Mouse (Mus musculus): Measurements from ENCODE around the gene Rufy3. TPM values are rescaled to one million over a fixed set of nuclear protein-coding genes. Genes with fewer than 3 reads are reported as not detected.

Gene Rufy3
- total RNA-seq, 2 experiments from 2014 or later, result 169 TPM

DNA sequence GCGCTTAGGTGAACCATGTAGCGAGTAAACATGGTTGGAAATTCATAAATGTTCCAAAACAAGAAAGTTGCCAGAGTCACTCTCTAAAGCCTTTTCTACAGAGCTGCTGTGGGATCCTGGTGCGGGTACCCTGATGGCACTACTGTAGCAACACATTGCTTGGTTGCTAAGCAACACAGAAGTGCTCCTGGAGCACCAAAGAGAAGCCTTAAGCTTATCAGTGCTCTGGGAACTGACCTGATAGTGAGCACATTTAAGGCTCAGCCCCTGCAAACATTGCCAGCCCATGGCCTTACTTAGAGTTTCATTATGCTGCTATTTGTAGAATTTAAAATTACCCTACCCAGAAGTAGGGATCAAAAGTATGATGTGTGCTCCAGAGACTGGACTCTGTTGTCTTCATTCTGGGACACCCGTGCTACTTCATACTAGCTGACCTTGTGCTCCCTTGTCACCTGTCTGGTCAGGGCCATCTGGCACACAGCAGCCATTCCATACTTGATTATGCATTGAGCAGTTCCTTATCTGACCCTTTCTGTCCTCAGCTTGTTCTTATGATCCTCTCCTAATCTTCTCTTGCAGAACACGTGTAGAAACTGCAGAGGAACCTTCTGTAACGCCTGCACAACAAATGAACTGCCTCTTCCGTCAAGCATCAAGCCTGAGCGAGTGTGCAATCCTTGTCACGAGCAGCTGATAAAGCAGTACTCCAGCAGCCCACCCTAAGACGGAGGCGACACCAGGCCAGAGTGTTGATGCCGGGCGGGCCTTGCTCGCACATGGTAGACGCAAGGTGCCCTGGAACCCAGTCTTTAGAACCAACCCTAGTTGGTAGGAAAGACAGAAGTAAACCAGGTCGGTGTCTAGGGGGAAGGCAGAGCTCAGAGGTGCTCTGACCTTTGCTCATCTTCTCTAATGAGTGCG is 84.7 kb downstream of the Rufy3 start:
- DNase-seq (ENCODE audit: low spot score in 2 of 2), result no peak
- no peak for TF ChIP-seq CTCF (conservative IDR thresholded peaks at IDR 0.05)
- no peak overlapping the region for H3K4me3 ChIP-seq
- no peak overlapping the region for H3K27ac ChIP-seq

DNA sequence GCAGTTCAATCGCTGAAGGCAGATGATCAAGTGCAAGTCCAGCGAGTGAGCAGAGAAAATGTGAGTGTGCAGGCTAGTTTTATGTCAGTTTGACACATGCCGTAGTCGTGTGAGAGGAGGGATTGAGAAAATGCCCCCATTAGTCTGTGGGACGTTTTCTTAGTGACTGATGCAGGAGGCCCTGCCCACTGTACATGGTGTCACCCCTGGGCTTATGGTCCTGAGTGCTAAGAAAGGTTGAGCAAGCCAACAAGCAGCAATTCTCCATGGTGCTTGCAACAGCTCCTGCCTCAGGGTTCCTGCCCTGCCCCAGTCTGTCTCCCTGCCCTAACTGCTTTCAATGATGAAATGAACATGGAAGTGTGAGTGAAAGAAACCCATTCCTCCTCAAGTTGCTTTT is 87.7 kb downstream of the Rufy3 start:
- H3K4me3 ChIP-seq, result no peak overlapping the region
- DNase-seq (ENCODE audit: low spot score in 2 of 2), result no peak
- H3K27ac ChIP-seq, result no peak overlapping the region
- TF ChIP-seq CTCF (conservative IDR thresholded peaks at IDR 0.05), result no peak

DNA sequence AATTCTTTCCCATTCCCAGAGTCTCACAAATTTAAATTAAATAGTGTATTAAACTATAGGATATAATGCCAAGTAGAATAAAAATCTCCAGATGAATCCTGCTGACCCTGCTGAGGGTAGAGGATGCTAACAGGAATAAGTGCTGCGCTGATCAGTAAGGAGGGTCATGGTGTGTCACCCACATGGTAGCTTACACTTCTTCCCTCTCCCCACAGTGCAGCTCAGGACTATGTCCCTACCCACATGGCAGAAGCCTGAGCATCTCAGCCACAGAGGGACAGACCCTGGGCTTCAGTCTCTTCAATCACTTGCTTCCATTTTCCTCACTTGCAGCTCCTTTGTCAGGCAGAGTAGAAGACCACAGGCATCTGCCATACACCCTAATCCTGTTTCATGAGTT is 93.0 kb downstream of the Rufy3 start:
- no peak overlapping the region for H3K27ac ChIP-seq
- DNase-seq (ENCODE audit: low spot score in 2 of 2), result no peak
- H3K4me3 ChIP-seq, result no peak overlapping the region
- TF ChIP-seq CTCF (conservative IDR thresholded peaks at IDR 0.05), result no peak

DNA sequence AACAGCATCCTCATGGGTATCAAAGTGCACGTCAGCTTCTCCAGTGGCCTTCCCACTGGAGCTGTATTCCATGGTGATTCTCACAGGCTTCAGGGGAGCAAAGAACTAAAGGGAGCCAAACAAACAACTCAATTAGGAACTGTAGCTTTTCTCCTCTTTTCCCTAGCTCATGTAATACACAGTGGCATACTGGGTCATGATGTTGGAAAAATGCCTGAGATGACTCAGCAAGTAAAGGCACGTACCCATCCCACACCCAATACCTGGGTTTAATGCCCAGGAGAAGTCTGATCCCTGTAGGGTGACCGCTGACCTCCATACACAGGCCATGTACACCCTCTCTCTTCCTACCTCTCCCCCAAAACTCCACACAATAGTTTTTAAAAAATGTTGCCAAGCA is 98.3 kb downstream of the Rufy3 start:
- Histone ChIP-seq H3K4me3 (no peak overlapping the region), H3K27ac (no peak overlapping the region)
- no peak for DNase-seq (ENCODE audit: low spot score in 2 of 2)
- TF ChIP-seq CTCF (conservative IDR thresholded peaks at IDR 0.05), result no peak

DNA sequence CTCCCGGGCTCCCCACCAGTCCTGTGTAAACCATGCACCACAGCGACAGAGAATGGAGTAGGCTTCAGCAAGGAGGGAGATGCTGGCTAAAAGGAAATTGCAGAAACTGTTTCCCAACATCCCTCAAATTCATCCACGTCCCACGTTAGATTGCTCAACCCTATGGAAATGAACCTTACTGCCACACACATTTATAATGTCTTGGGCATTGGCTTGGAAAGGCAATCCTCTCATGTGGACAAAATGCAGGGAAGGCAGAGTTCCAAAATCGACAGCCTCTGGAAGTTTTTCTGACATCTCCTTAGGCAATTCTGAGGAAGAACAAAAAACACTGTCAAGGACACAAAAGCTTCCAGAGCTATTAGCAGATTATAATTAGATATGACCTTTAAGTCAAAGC is 99.0 kb downstream of the Rufy3 start:
- DNase-seq (ENCODE audit: low spot score in 2 of 2), result no peak
- Histone ChIP-seq H3K4me3 (no peak overlapping the region), H3K27ac (no peak overlapping the region)
- TF ChIP-seq CTCF (conservative IDR thresholded peaks at IDR 0.05), result no peak

DNA sequence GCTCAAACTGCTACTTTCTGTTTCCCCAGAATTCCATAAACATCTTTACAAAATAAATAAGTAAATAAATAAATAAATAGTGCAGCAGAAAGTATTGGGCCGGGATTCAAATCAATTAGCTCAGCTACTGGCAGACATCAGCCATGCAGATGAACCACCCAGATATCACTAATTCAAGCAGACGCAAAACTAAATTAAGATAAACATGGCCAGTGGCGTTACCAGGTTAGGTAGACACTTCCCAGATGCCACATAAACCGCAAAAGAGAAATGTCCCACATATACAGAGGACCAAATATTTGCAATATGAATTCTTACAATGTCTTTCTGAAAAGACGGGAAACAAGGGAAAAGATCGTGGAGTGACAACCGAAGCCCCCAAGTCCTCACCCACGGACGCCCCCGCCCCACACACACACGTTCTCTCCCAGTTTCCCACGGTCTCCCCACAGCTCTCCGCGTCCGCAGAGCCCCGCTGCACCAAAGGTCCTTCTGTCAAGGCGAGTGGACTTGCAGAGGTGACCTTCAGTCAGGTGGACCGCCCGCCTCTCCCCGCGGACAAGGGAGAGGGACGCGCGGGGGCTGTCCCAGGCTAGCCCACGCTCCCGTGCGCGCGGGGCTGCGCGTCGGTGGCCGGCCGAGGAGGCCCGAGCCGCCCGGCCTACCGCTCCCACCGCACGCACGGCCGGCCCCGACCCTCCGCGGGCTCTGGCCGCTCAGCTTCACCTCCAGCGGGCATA is 110.0 kb downstream of the Rufy3 start:
- DNase-seq (ENCODE audit: low spot score in 2 of 2), result no peak
- peak overlapping the region; percentile 97 for H3K27ac ChIP-seq
- TF ChIP-seq CTCF (conservative IDR thresholded peaks at IDR 0.05), result no peak
- peak overlapping the region; percentile 81 for H3K4me3 ChIP-seq

DNA sequence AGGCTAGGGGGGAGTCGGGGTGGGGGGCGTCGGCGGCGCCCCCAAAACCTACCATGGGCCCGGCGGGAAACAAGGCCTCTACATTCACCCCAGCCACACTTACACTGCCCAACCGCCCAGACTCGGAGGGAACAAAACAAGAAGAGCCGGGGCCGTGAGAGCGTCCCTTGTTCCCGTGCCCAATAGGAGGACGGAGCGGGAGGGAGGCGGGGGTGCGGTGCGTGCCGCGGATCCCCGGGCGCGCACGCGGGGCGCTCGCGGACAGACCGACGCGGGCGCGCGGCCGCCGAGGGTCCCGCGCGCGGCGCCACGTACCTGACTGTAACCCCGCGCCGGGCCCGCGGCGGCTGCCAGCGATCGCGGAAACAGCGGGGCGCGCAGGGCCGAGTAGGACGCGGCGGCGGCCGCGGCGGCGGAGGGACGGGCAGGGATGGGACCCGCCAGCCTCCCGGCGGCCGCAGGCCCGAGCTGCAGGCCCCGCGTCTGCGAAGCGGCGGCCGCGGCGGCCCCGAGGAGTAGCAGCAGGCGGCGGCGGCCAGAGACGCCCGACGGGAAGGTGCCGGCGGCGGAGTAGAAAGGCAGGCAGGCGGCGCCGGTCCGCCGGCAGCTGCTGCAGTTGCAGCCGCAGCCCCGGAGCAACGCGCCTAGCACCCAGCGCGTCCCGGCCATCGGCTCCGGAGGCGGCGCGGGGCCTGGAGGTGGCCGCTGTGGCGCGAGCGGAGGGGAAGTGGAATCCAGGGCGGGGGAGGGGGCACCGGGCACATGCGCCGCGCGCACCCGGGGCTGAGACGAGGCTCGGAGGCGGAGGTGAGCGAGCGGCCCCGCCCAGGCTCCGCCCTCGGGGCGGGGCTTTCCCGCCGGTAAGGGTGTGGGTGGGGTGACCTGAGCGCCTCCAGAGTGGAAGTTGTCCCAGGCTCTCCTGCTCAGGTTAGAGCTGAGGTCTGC is 110.9 kb downstream of the Rufy3 start, which contains the start of gene Grsf1:
Grsf1 (minus strand) TSS at position 729 of the 945 bp plus-strand sequence.
- DNase-seq (ENCODE audit: low spot score in 2 of 2), result peak; percentile 89 to 90
- H3K4me3 ChIP-seq, result peak within 1 kb of the TSS; percentile 81
- TF ChIP-seq CTCF (conservative IDR thresholded peaks at IDR 0.05), result no peak
- H3K27ac ChIP-seq, result peak within 1 kb of the TSS; percentile 97

DNA sequence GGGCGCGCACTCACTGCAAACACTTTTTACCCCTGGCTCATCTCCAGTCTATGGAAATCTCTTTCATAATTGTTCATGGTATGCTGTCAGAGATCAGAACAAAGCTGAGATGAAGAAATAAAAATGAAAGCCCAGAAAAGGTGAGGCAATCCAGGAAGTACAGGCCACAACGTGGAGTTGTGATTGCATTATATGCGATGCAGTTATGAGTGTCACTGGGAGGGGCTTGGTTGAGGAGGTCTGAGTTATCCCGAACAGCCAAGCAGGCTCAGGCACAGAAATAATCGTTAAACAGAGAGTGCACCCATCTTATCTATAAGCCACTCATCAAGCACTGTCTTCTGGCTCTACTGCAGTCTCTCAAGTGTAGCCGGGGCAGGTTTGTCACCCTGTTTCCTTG is 114.1 kb downstream of the Rufy3 start:
- no peak for DNase-seq (ENCODE audit: low spot score in 2 of 2)
- no peak for TF ChIP-seq CTCF (conservative IDR thresholded peaks at IDR 0.05)
- Histone ChIP-seq H3K4me3 (no peak overlapping the region), H3K27ac (no peak overlapping the region)

DNA sequence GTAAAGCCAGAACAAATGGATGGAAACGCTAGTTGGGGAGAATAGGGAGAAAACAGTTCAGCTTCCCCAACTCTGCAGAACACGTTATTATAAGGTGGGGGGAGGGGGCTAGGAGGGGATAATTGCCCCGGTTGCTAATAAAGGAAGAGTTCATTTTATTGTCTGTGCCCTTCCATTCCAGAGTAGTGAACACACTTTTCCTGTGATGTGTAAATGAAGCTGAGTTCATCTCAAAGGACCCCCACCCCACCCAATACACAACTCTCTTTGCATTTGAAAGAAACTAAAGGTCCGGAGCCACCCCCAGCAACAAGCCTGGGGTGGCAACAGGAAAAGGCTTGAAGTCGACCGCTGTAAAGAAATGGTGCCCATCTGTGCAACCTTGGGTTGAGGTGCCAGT is 114.5 kb downstream of the Rufy3 start:
- TF ChIP-seq CTCF (conservative IDR thresholded peaks at IDR 0.05), result no peak
- no peak overlapping the region for H3K27ac ChIP-seq
- DNase-seq (ENCODE audit: low spot score in 2 of 2), result no peak
- no peak overlapping the region for H3K4me3 ChIP-seq

DNA sequence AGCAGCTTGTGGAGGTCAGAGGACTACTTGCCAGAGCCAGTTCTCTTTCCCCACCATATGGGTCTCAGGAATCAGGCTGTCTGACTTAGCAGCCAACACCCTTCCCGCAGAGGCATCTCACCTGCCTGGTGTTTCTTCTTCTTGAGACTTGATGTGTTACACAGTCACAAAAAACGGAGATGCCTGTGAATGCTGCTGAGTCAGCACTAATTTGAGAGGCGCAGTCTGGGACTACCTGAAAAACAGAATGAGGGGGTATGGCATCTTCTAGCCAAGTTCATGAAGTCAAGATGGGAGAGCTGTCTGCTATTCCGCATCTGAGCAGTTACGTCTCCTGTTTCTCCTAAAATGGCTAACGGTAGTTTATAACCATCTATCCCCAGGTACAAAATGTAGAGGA is 115.7 kb downstream of the Rufy3 start:
- Histone ChIP-seq H3K27ac (no peak overlapping the region), H3K4me3 (no peak overlapping the region)
- no peak for TF ChIP-seq CTCF (conservative IDR thresholded peaks at IDR 0.05)
- DNase-seq (ENCODE audit: low spot score in 2 of 2), result no peak

DNA sequence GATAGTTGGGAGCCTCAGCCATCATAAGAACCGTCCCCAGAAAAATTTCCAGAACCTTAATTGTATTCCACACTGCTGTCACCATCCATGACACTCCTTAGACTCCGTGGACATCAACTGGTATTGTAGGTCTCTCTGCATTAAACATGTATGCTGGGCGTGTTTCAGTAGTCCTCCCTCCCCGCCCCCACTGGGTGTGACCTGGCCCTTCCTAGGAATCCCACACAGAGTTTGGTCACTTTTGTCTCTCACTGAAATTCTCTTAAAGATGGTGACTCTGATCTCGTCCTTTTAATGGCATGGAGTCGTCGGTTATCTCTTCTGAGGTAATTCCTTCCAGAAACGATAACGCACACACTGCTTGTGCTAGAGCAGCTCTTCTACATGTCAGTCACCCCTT is 118.9 kb downstream of the Rufy3 start:
- TF ChIP-seq CTCF (conservative IDR thresholded peaks at IDR 0.05), result no peak
- Histone ChIP-seq H3K27ac (no peak overlapping the region), H3K4me3 (no peak overlapping the region)
- DNase-seq (ENCODE audit: low spot score in 2 of 2), result no peak

DNA sequence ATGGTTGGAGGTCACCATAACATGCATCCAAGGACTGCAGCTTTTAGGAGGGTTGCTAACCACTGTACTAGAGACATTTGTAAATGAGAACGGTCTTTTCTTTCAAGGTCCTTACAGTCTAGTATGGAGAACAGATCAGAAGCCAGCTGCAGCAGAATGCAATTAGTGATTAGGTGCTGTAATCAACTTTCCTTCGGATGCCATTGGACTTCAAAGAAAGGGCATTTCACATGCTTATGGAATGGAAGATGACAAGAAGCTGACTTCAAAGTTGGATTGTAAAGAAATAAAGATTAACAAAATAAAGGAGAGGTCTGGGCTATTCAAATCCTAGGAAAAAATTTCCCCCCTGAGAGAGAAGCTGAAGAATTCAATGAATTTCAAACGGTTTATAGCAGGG is 119.4 kb downstream of the Rufy3 start:
- no peak for TF ChIP-seq CTCF (conservative IDR thresholded peaks at IDR 0.05)
- H3K4me3 ChIP-seq, result no peak overlapping the region
- H3K27ac ChIP-seq, result no peak overlapping the region
- no peak for DNase-seq (ENCODE audit: low spot score in 2 of 2)

Data from layer of hippocampus, adult 2 months (tissue).